Mouse (Mus musculus) thymus, adult 2 months (tissue): ENCODE measurements at regions not wholly inside any gene's neighbourhood (a gene's known extent, or its start where the extent isn't known, plus 50 kb on each side); places are given as distances from the start of the nearest gene placed in this dataset.

Experiments used
- CTCF ChIP-seq: fragments of 200-500 bp; IDR thresholded peaks from 2 replicates; pipeline ENCODE4 v1.5.1; 2012; ENCODE audit warnings: mild to moderate bottlenecking, control low read depth, low read length, moderate library complexity, borderline replicate concordance; ENCODE audit not compliant: control insufficient read depth, poor library complexity, insufficient read depth; ENCODE audit errors: extremely low read depth
- POLR2A ChIP-seq: fragments of 200-500 bp; IDR thresholded peaks from 2 replicates; pipeline ENCODE4 v1.6.1; 2012; ENCODE audit warnings: mild to moderate bottlenecking, low read length, control low read depth, moderate library complexity; ENCODE audit not compliant: control insufficient read depth, poor library complexity, insufficient read depth; ENCODE audit errors: extremely low read depth

- TF ChIP-seq POLR2A (no peak), CTCF (no peak)
These were observed 387.4 kb upstream of the Kazn start for GRCm38 (mm10) chr4:142626503-142627194.
